Mouse (Mus musculus): Measurements from ENCODE around the gene Dgki. TPM values are rescaled to one million over a fixed set of nuclear protein-coding genes. Genes with fewer than 3 reads are reported as not detected.

Dgki gene
- polyA plus RNA-seq, 1 experiment: not detected

GRCm38 (mm10) chr6:37007573-37007972, 292.4 kb downstream of the Dgki start:
- Histone ChIP-seq H3K4me3 (replicated peaks) (no peak overlapping the region), H3K4me1 (ENCODE audit: control insufficient read depth) (no peaks in the 10 kb centered on the region), H3K27me3 (ENCODE audit: control insufficient read depth) (no peaks in the 10 kb centered on the region), H3K36me3 (ENCODE audit: control insufficient read depth) (no peaks in the 10 kb centered on the region), H3K9me3 (ENCODE audit: control insufficient read depth, low read length) (no peaks in the 10 kb centered on the region)
- no peak for TF ChIP-seq GATA1 (IDR thresholded peaks at IDR 0.05; ENCODE audit: low read length)

- Histone ChIP-seq H3K4me1 (ENCODE audit: control insufficient read depth) (no peaks in the 10 kb centered on the region), H3K4me3 (replicated peaks) (no peak overlapping the region), H3K9me3 (ENCODE audit: control insufficient read depth, low read length) (no peaks in the 10 kb centered on the region), H3K27me3 (ENCODE audit: control insufficient read depth) (no peaks in the 10 kb centered on the region), H3K36me3 (ENCODE audit: control insufficient read depth) (no peaks in the 10 kb centered on the region)
- TF ChIP-seq TAL1 (IDR thresholded peaks at IDR 0.05; ENCODE audit: low read length) (no peak), GATA1 (IDR thresholded peaks at IDR 0.05; ENCODE audit: low read length) (no peak)
Measured at GRCm38 (mm10) chr6:37004914-37005313, 295.1 kb downstream of the Dgki start.

- no peaks in the 10 kb centered on the region for H3K36me3 ChIP-seq (ENCODE audit: control insufficient read depth)
- TF ChIP-seq GATA1 (IDR thresholded peaks at IDR 0.05; ENCODE audit: low read length): no peak
- no peak for TF ChIP-seq TAL1 (IDR thresholded peaks at IDR 0.05; ENCODE audit: low read length)
- H3K4me1 ChIP-seq (ENCODE audit: control insufficient read depth): no peaks in the 10 kb centered on the region
- no peaks in the 10 kb centered on the region for H3K27me3 ChIP-seq (ENCODE audit: control insufficient read depth)
- no peak overlapping the region for H3K4me3 ChIP-seq (replicated peaks)
- H3K9me3 ChIP-seq (ENCODE audit: control insufficient read depth, low read length): no peaks in the 10 kb centered on the region
Measured at GRCm38 (mm10) chr6:37003235-37003634, 296.7 kb downstream of the Dgki start.

GRCm38 (mm10) chr6:36998942-36999341, 301.0 kb downstream of the Dgki start:
- Histone ChIP-seq H3K9me3 (ENCODE audit: control insufficient read depth, low read length) (no peaks in the 10 kb centered on the region), H3K27me3 (ENCODE audit: control insufficient read depth) (no peaks in the 10 kb centered on the region)
- TF ChIP-seq TAL1 (IDR thresholded peaks at IDR 0.05; ENCODE audit: low read length): no peak
- no peak for TF ChIP-seq GATA1 (IDR thresholded peaks at IDR 0.05; ENCODE audit: low read length)

GRCm38 (mm10) chr6:36994329-36994728, 305.7 kb downstream of the Dgki start:
- Histone ChIP-seq H3K4me3 (replicated peaks) (no peak overlapping the region), H3K27me3 (ENCODE audit: control insufficient read depth) (no peaks in the 10 kb centered on the region), H3K36me3 (ENCODE audit: control insufficient read depth) (no peaks in the 10 kb centered on the region), H3K9me3 (ENCODE audit: control insufficient read depth, low read length) (no peaks in the 10 kb centered on the region), H3K4me1 (ENCODE audit: control insufficient read depth) (no peaks in the 10 kb centered on the region)
- TF ChIP-seq GATA1 (IDR thresholded peaks at IDR 0.05; ENCODE audit: low read length) (no peak), TAL1 (IDR thresholded peaks at IDR 0.05; ENCODE audit: low read length) (no peak)

More at GRCm38 (mm10) chr6:36998942-36999341, 301.0 kb downstream of the Dgki start:
- Histone ChIP-seq H3K36me3 (ENCODE audit: control insufficient read depth) (no peaks in the 10 kb centered on the region), H3K4me1 (ENCODE audit: control insufficient read depth) (no peaks in the 10 kb centered on the region), H3K4me3 (replicated peaks) (no peak overlapping the region)

- no peaks in the 10 kb centered on the region for H3K36me3 ChIP-seq (ENCODE audit: control insufficient read depth)
- no peak for TF ChIP-seq GATA1 (IDR thresholded peaks at IDR 0.05; ENCODE audit: low read length)
- TF ChIP-seq TAL1 (IDR thresholded peaks at IDR 0.05; ENCODE audit: low read length): no peak
- H3K4me3 ChIP-seq (replicated peaks): no peak overlapping the region
- H3K27me3 ChIP-seq (ENCODE audit: control insufficient read depth): no peaks in the 10 kb centered on the region
- no peaks in the 10 kb centered on the region for H3K9me3 ChIP-seq (ENCODE audit: control insufficient read depth, low read length)
- H3K4me1 ChIP-seq (ENCODE audit: control insufficient read depth): no peaks in the 10 kb centered on the region
Measured at GRCm38 (mm10) chr6:36990186-36990585, 309.8 kb downstream of the Dgki start.

GRCm38 (mm10) chr6:36988800-36989199, 311.2 kb downstream of the Dgki start:
- Histone ChIP-seq H3K36me3 (ENCODE audit: control insufficient read depth) (no peaks in the 10 kb centered on the region), H3K9me3 (ENCODE audit: control insufficient read depth, low read length) (no peaks in the 10 kb centered on the region), H3K4me1 (ENCODE audit: control insufficient read depth) (no peaks in the 10 kb centered on the region), H3K4me3 (replicated peaks) (no peak overlapping the region), H3K27me3 (ENCODE audit: control insufficient read depth) (no peaks in the 10 kb centered on the region)
- TF ChIP-seq TAL1 (IDR thresholded peaks at IDR 0.05; ENCODE audit: low read length): no peak
- no peak for TF ChIP-seq GATA1 (IDR thresholded peaks at IDR 0.05; ENCODE audit: low read length)

- no peak overlapping the region for H3K4me3 ChIP-seq (replicated peaks)
- TF ChIP-seq GATA1 (IDR thresholded peaks at IDR 0.05; ENCODE audit: low read length) (no peak), TAL1 (IDR thresholded peaks at IDR 0.05; ENCODE audit: low read length) (no peak)
- no peaks in the 10 kb centered on the region for H3K27me3 ChIP-seq (ENCODE audit: control insufficient read depth)
- no peaks in the 10 kb centered on the region for H3K36me3 ChIP-seq (ENCODE audit: control insufficient read depth)
- H3K9me3 ChIP-seq (ENCODE audit: control insufficient read depth, low read length): no peaks in the 10 kb centered on the region
- no peaks in the 10 kb centered on the region for H3K4me1 ChIP-seq (ENCODE audit: control insufficient read depth)
Measured at GRCm38 (mm10) chr6:36981646-36982045, 318.3 kb downstream of the Dgki start.

- no peaks in the 10 kb centered on the region for H3K9me3 ChIP-seq (ENCODE audit: control insufficient read depth, low read length)
- no peak overlapping the region for H3K4me3 ChIP-seq (replicated peaks)
- H3K36me3 ChIP-seq (ENCODE audit: control insufficient read depth): no peaks in the 10 kb centered on the region
- H3K27me3 ChIP-seq (ENCODE audit: control insufficient read depth): no peaks in the 10 kb centered on the region
- H3K4me1 ChIP-seq (ENCODE audit: control insufficient read depth): no peaks in the 10 kb centered on the region
- TF ChIP-seq TAL1 (IDR thresholded peaks at IDR 0.05; ENCODE audit: low read length) (no peak), GATA1 (IDR thresholded peaks at IDR 0.05; ENCODE audit: low read length) (no peak)
Measured at GRCm38 (mm10) chr6:36980475-36980874, 319.5 kb downstream of the Dgki start.

GRCm38 (mm10) chr6:36978176-36978575, 321.8 kb downstream of the Dgki start:
- Histone ChIP-seq H3K4me1 (ENCODE audit: control insufficient read depth) (no peaks in the 10 kb centered on the region), H3K9me3 (ENCODE audit: control insufficient read depth, low read length) (no peaks in the 10 kb centered on the region), H3K36me3 (ENCODE audit: control insufficient read depth) (no peaks in the 10 kb centered on the region), H3K4me3 (replicated peaks) (no peak overlapping the region), H3K27me3 (ENCODE audit: control insufficient read depth) (no peaks in the 10 kb centered on the region)
- no peak for TF ChIP-seq TAL1 (IDR thresholded peaks at IDR 0.05; ENCODE audit: low read length)
- TF ChIP-seq GATA1 (IDR thresholded peaks at IDR 0.05; ENCODE audit: low read length): no peak
